Mouse (Mus musculus) C2C12 (cell line): ENCODE results near the gene Slit1.

Experiments used
- CEBPB ChIP-seq: IDR thresholded peaks from one replicate; pipeline ENCODE4 v1.6.1; 2011; ENCODE audit warnings: low read depth, mild to moderate bottlenecking, control low read depth, moderate library complexity
- CTCF ChIP-seq: IDR thresholded peaks from one replicate; pipeline ENCODE4 v1.5.1; 2011; ENCODE audit not compliant: control insufficient read depth, insufficient read depth, insufficient read length

DNA sequence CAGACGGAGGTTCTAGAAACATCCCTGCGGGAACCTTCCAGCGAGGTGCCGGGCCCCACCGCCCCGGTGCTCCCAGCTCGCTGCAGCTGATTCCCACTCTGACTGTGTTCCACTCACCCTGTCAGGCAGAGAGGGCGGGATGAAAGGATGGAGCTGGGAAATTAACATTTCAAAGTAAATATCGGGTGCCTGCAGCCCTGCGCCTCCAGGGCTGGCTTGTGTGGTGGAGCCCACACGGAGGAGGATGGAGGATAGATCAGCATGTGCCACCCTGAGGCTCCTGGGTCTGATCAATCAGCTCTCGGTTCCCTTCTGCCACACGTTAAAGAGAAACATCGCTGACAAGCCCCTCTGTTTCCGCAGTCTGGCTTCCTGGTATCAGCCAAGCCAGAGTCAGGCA, 64.4 kb downstream of the Slit1 start:
- TF ChIP-seq CTCF: no peak
- TF ChIP-seq CEBPB: no peak
